Mouse (Mus musculus): ENCODE data around the gene Dnase1l3. TPM values are rescaled to one million over a fixed set of nuclear protein-coding genes. Genes with fewer than 3 reads are reported as not detected.

Dnase1l3 gene
- polyA plus RNA-seq, 1 experiment from 2014 or later: 0.08 TPM

- Histone ChIP-seq H3K27me3 (ENCODE audit: control insufficient read depth, insufficient read depth, low read length) (no peaks in the 10 kb centered on the region), H3K4me1 (ENCODE audit: control insufficient read depth in 2 of 2, insufficient read depth in 2 of 2, low read length in 2 of 2) (peaks cover 11 to 12% of the 10 kb centered on the region in 2 experiments; a peak in 2 of 4 replicates), H3K9ac (ENCODE audit: low read length) (no peak overlapping the region), H3K36me3 (ENCODE audit: control insufficient read depth, insufficient read depth, low read length) (no peaks in the 10 kb centered on the region), H3K4me3 (ENCODE audit: control insufficient read depth in 1 of 2, insufficient read depth in 1 of 2, low read depth in 1 of 2, low read length in 2 of 2) (no peak overlapping the region), H3K4me2 (ENCODE audit: low read length) (no peak overlapping the region), H3K9me3 (ENCODE audit: control insufficient read depth, low read length) (no peaks in the 10 kb centered on the region), H3K27ac (replicated peaks in 1 of 2; ENCODE audit: control insufficient read depth in 1 of 2, insufficient read depth in 1 of 2, low read depth in 2 of 2, low read length in 2 of 2) (no peak overlapping the region)
- WGBS: 59% methylated on average over 11 of the region's 11 CpGs
- ATAC-seq (ENCODE audit: insufficient number of reproducible peaks, insufficient read depth, low FRiP score, low read depth): no peak
These were observed 33.8 kb downstream of the Dnase1l3 start for GRCm38 (mm10) chr14:7960616-7961015.

GRCm38 (mm10) chr14:7957049-7957448 lies 37.3 kb downstream of the Dnase1l3 start, which contains the start of gene Gm45521:
TSS of gene Gm45521 (plus strand) at chr14:7957288.
- Histone ChIP-seq H3K9me3 (ENCODE audit: control insufficient read depth, low read length) (no peaks in the 10 kb centered on the region), H3K4me2 (ENCODE audit: low read length) (no peak within 1 kb of the TSS), H3K36me3 (ENCODE audit: control insufficient read depth, insufficient read depth, low read length) (no peaks in the 10 kb centered on the region), H3K27me3 (ENCODE audit: control insufficient read depth, insufficient read depth, low read length) (no peaks in the 10 kb centered on the region), H3K9ac (ENCODE audit: low read length) (no peak within 1 kb of the TSS), H3K4me3 (ENCODE audit: control insufficient read depth in 1 of 2, insufficient read depth in 1 of 2, low read depth in 1 of 2, low read length in 2 of 2) (no peak within 1 kb of the TSS), H3K27ac (replicated peaks in 1 of 2; ENCODE audit: control insufficient read depth in 1 of 2, insufficient read depth in 1 of 2, low read depth in 2 of 2, low read length in 2 of 2) (no peak within 1 kb of the TSS), H3K4me1 (ENCODE audit: control insufficient read depth in 2 of 2, insufficient read depth in 2 of 2, low read length in 2 of 2) (peaks cover 28 to 33% of the 10 kb centered on the region in 2 experiments)
- WGBS: 50% methylated on average over 9 of the region's 9 CpGs
- no peak for ATAC-seq (ENCODE audit: insufficient number of reproducible peaks, insufficient read depth, low FRiP score, low read depth)

DNA sequence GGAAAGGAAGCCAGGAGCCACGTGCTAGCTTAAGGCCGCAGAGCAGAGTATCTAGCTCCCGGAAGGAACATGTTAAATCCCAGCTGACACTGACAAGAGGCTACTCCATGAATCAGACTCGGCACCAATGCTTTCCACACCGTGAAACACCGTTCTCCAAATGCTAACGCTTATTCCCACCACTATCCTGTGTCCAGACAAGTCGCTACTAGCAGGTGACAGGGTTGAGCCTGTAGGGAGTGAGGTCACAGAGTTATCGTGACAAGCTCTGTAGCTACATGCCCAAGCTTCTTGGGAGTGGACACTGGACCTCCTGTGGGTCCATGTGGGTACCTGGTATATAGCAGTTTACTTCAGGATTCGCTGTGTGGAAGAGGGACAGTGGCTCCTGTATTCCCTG lies 37.9 kb downstream of the Dnase1l3 start:
- no peak for ATAC-seq (ENCODE audit: insufficient number of reproducible peaks, insufficient read depth, low FRiP score, low read depth)
- Histone ChIP-seq H3K36me3 (ENCODE audit: control insufficient read depth, insufficient read depth, low read length) (peaks cover 2% of the 10 kb centered on the region), H3K4me3 (ENCODE audit: control insufficient read depth in 1 of 2, insufficient read depth in 1 of 2, low read depth in 1 of 2, low read length in 2 of 2) (no peak overlapping the region), H3K27me3 (ENCODE audit: control insufficient read depth, insufficient read depth, low read length) (no peaks in the 10 kb centered on the region), H3K4me1 (ENCODE audit: control insufficient read depth in 2 of 2, insufficient read depth in 2 of 2, low read length in 2 of 2) (peaks cover 28 to 32% of the 10 kb centered on the region in 2 experiments), H3K4me2 (ENCODE audit: low read length) (no peak overlapping the region), H3K9ac (ENCODE audit: low read length) (no peak overlapping the region), H3K9me3 (ENCODE audit: control insufficient read depth, low read length) (no peaks in the 10 kb centered on the region), H3K27ac (replicated peaks in 1 of 2; ENCODE audit: control insufficient read depth in 1 of 2, insufficient read depth in 1 of 2, low read depth in 2 of 2, low read length in 2 of 2) (no peak overlapping the region)
- 61% methylated on average over 10 of the region's 10 CpGs for WGBS

- no peaks in the 10 kb centered on the region for H3K27me3 ChIP-seq (ENCODE audit: control insufficient read depth, insufficient read depth, low read length)
- WGBS: 44% methylated on average over 6 of the region's 6 CpGs
- no peak overlapping the region for H3K4me3 ChIP-seq (ENCODE audit: control insufficient read depth in 1 of 2, insufficient read depth in 1 of 2, low read depth in 1 of 2, low read length in 2 of 2)
- no peak overlapping the region for H3K4me2 ChIP-seq (ENCODE audit: low read length)
- peaks cover 23% of the 10 kb centered on the region for H3K36me3 ChIP-seq (ENCODE audit: control insufficient read depth, insufficient read depth, low read length)
- H3K27ac ChIP-seq (replicated peaks in 1 of 2; ENCODE audit: control insufficient read depth in 1 of 2, insufficient read depth in 1 of 2, low read depth in 2 of 2, low read length in 2 of 2): peak overlapping the region; percentile 58 to 84
- H3K4me1 ChIP-seq (ENCODE audit: control insufficient read depth in 2 of 2, insufficient read depth in 2 of 2, low read length in 2 of 2): peaks cover 20 to 29% of the 10 kb centered on the region in 2 experiments
- H3K9ac ChIP-seq (ENCODE audit: low read length): 0 out of 2 replicates have a peak overlapping the region, but pooled peaks have one; percentile 34
- no peaks in the 10 kb centered on the region for H3K9me3 ChIP-seq (ENCODE audit: control insufficient read depth, low read length)
- no peak; the same call in 1 of the 2 replicates for ATAC-seq (ENCODE audit: insufficient number of reproducible peaks, insufficient read depth, low FRiP score, low read depth)
These were observed 40.3 kb downstream of the Dnase1l3 start for GRCm38 (mm10) chr14:7954071-7954471.

DNA sequence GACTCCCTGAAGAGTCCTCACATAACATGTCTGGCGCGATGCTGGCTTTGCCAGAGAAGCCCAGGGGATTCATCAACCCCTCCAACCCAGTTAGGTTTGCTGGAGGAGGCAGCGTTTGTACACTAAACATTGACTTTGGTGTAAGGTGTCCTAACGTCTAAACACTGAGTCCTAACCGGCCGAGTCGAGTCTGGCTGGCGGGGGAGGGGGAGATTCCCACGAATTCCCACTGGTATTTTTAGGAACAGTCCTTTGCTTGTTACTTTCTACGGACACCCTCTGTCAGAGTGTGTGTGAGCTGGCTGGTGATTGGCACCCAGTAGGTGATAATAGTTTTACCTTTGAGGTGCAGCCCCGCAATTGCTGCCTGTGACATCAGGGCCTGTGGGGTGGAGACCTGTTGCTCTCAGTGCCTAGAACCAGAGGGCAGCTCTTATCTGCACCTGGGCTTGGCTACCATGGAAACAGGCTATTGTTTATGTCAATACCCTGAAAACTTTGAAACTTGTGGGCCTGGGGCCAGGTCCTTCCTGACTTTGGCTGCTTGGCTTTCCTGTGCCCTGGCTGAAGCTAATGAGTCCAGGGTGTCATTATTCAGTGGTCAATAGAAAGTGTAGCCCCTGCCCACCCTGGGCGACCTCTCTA lies 41.6 kb downstream of the Dnase1l3 start:
- no peak overlapping the region for H3K4me3 ChIP-seq (ENCODE audit: control insufficient read depth in 1 of 2, insufficient read depth in 1 of 2, low read depth in 1 of 2, low read length in 2 of 2)
- ATAC-seq (ENCODE audit: insufficient number of reproducible peaks, insufficient read depth, low FRiP score, low read depth): peak; percentile 52
- 8% methylated on average over 12 of the region's 12 CpGs for WGBS
- peak overlapping the region; percentile 68 to 84 for H3K27ac ChIP-seq (replicated peaks in 1 of 2; ENCODE audit: control insufficient read depth in 1 of 2, insufficient read depth in 1 of 2, low read depth in 2 of 2, low read length in 2 of 2)
- no peaks in the 10 kb centered on the region for H3K9me3 ChIP-seq (ENCODE audit: control insufficient read depth, low read length)
- peaks cover 18 to 29% of the 10 kb centered on the region in 2 experiments for H3K4me1 ChIP-seq (ENCODE audit: control insufficient read depth in 2 of 2, insufficient read depth in 2 of 2, low read length in 2 of 2)
- peak overlapping the region; percentile 57 for H3K9ac ChIP-seq (ENCODE audit: low read length)
- H3K27me3 ChIP-seq (ENCODE audit: control insufficient read depth, insufficient read depth, low read length): no peaks in the 10 kb centered on the region
- peaks cover 32% of the 10 kb centered on the region for H3K36me3 ChIP-seq (ENCODE audit: control insufficient read depth, insufficient read depth, low read length)
- peak overlapping the region; percentile 39 for H3K4me2 ChIP-seq (ENCODE audit: low read length)

GRCm38 (mm10) chr14:7951234-7951633 lies 43.1 kb downstream of the Dnase1l3 start:
- Histone ChIP-seq H3K36me3 (ENCODE audit: control insufficient read depth, insufficient read depth, low read length) (peaks cover 39% of the 10 kb centered on the region), H3K4me3 (ENCODE audit: control insufficient read depth in 1 of 2, insufficient read depth in 1 of 2, low read depth in 1 of 2, low read length in 2 of 2) (no peak overlapping the region), H3K9ac (ENCODE audit: low read length) (no peak overlapping the region), H3K9me3 (ENCODE audit: control insufficient read depth, low read length) (no peaks in the 10 kb centered on the region), H3K4me2 (ENCODE audit: low read length) (no peak overlapping the region), H3K27ac (replicated peaks in 1 of 2; ENCODE audit: control insufficient read depth in 1 of 2, insufficient read depth in 1 of 2, low read depth in 2 of 2, low read length in 2 of 2) (no peak overlapping the region), H3K4me1 (ENCODE audit: control insufficient read depth in 2 of 2, insufficient read depth in 2 of 2, low read length in 2 of 2) (peaks cover 16 to 26% of the 10 kb centered on the region in 2 experiments), H3K27me3 (ENCODE audit: control insufficient read depth, insufficient read depth, low read length) (no peaks in the 10 kb centered on the region)
- no peak for ATAC-seq (ENCODE audit: insufficient number of reproducible peaks, insufficient read depth, low FRiP score, low read depth)
- 92% methylated on average over 9 of the region's 9 CpGs for WGBS

GRCm38 (mm10) chr14:7945261-7945660 lies 49.1 kb downstream of the Dnase1l3 start:
- Histone ChIP-seq H3K36me3 (ENCODE audit: control insufficient read depth, insufficient read depth, low read length) (peaks cover 58% of the 10 kb centered on the region), H3K4me2 (ENCODE audit: low read length) (no peak overlapping the region), H3K27me3 (ENCODE audit: control insufficient read depth, insufficient read depth, low read length) (no peaks in the 10 kb centered on the region), H3K4me3 (ENCODE audit: control insufficient read depth in 1 of 2, insufficient read depth in 1 of 2, low read depth in 1 of 2, low read length in 2 of 2) (no peak overlapping the region), H3K9me3 (ENCODE audit: control insufficient read depth, low read length) (no peaks in the 10 kb centered on the region), H3K27ac (replicated peaks in 1 of 2; ENCODE audit: control insufficient read depth in 1 of 2, insufficient read depth in 1 of 2, low read depth in 2 of 2, low read length in 2 of 2) (no peak overlapping the region), H3K4me1 (ENCODE audit: control insufficient read depth in 2 of 2, insufficient read depth in 2 of 2, low read length in 2 of 2) (peaks cover 26 to 39% of the 10 kb centered on the region in 2 experiments), H3K9ac (ENCODE audit: low read length) (no peak overlapping the region)
- 61% methylated on average over 5 of the region's 5 CpGs for WGBS
- ATAC-seq (ENCODE audit: insufficient number of reproducible peaks, insufficient read depth, low FRiP score, low read depth): no peak

Data from heart, embryonic 14.5 days (tissue).